Mouse (Mus musculus): Measurements from ENCODE around the gene Tmem208.

Gene Tmem208

GRCm38 (mm10) chr8:105353583-105354135, 27.5 kb downstream of the Tmem208 start:
- no peak for DNase-seq (ENCODE audit: low read depth)

- DNase-seq (ENCODE audit: low read depth): no peak
Observed at GRCm38 (mm10) chr8:105354549-105354948, 28.4 kb downstream of the Tmem208 start.

- DNase-seq (ENCODE audit: low read depth): peak; percentile 29
Observed at GRCm38 (mm10) chr8:105355179-105356024, 29.2 kb downstream of the Tmem208 start.

- no peak for DNase-seq (ENCODE audit: low read depth)
Observed at GRCm38 (mm10) chr8:105356681-105357080, 30.5 kb downstream of the Tmem208 start.

- no peak for DNase-seq (ENCODE audit: low read depth)
Observed at GRCm38 (mm10) chr8:105359208-105359607, 33.1 kb downstream of the Tmem208 start.

- DNase-seq (ENCODE audit: low read depth): no peak
Observed at GRCm38 (mm10) chr8:105359646-105360045, 33.5 kb downstream of the Tmem208 start.

GRCm38 (mm10) chr8:105361751-105362702, 35.9 kb downstream of the Tmem208 start:
- DNase-seq (ENCODE audit: low read depth): no peak

- peak; percentile 46 for DNase-seq (ENCODE audit: low read depth)
Observed at GRCm38 (mm10) chr8:105367107-105367506, 41.0 kb downstream of the Tmem208 start.

- no peak for DNase-seq (ENCODE audit: low read depth)
Observed at GRCm38 (mm10) chr8:105372473-105372872, 46.3 kb downstream of the Tmem208 start.

GRCm38 (mm10) chr8:105373032-105373431, 46.9 kb downstream of the Tmem208 start, which contains the start of gene Plekhg4:
Gene Plekhg4, plus strand, starts transcription at chr8:105373274.
- no peak for DNase-seq (ENCODE audit: low read depth)

- DNase-seq (ENCODE audit: low read depth): peak; percentile 45
Observed at GRCm38 (mm10) chr8:105374513-105374966, 48.4 kb downstream of the Tmem208 start.

GRCm38 (mm10) chr8:105378673-105379072, 52.5 kb downstream of the Tmem208 start:
- no peak for DNase-seq (ENCODE audit: low read depth)

GRCm38 (mm10) chr8:105380308-105380707, 54.2 kb downstream of the Tmem208 start:
- DNase-seq (ENCODE audit: low read depth): no peak

GRCm38 (mm10) chr8:105384070-105384469, 57.9 kb downstream of the Tmem208 start:
- peak; percentile 20 for DNase-seq (ENCODE audit: low read depth)
